30 mouse cellular contexts compared by ENCODE assay signal in genomic region chr5:140154166-140154565, GRCm38 (mm10).
"Had no signal": no experiment of that assay in that cellular context is flagged by ENCODE, and none has a peak within 500 bp of the region (broad histone marks: within the 10 kb centered on the region; RNA-seq: fewer than 3 reads in every experiment).

No protein-coding gene starts in this region.

- H3K4me2 ChIP-seq: limb, embryonic 12.5 days; limb, embryonic 13.5 days; limb, embryonic 15.5 days; liver, embryonic 11.5 days; liver, embryonic 12.5 days; liver, embryonic 13.5 days; liver, embryonic 15.5 days; lung, embryonic 14.5 days; lung, embryonic 15.5 days; midbrain, embryonic 12.5 days; midbrain, embryonic 15.5 days; neural tube, embryonic 12.5 days had no signal

- H3K27ac ChIP-seq: limb, embryonic 10.5 days; limb, embryonic 12.5 days; limb, embryonic 13.5 days; limb, embryonic 15.5 days; liver, embryonic 12.5 days; liver, embryonic 13.5 days; liver, embryonic 14.5 days; liver, embryonic 15.5 days; lung, embryonic 15.5 days; macrophage; midbrain, embryonic 10.5 days; midbrain, embryonic 12.5 days; midbrain, embryonic 15.5 days; neural tube, embryonic 12.5 days had no signal

- H3K9me3 ChIP-seq: limb, embryonic 10.5 days; limb, embryonic 13.5 days; limb, embryonic 15.5 days; liver, embryonic 12.5 days; liver, embryonic 13.5 days; liver, embryonic 15.5 days; lung, embryonic 15.5 days; midbrain, embryonic 10.5 days; midbrain, embryonic 12.5 days; midbrain, embryonic 15.5 days; neural tube, embryonic 12.5 days had no signal

- DNase-seq: left cerebral cortex, postnatal 4 days; liver; liver, embryonic 13.5 days; liver, postnatal 0 days; lung, adult 18-20 months; lung, adult 2 months; lung, embryonic 14.5 days; lung, postnatal 10 days; lung, postnatal 14 days; lung, postnatal 36 days; lung, postnatal 4 days; midbrain, embryonic 14.5 days had no signal

- H3K27me3 ChIP-seq: limb, embryonic 12.5 days; limb, embryonic 13.5 days; limb, embryonic 15.5 days; liver, embryonic 12.5 days; liver, embryonic 13.5 days; liver, embryonic 15.5 days; lung, embryonic 15.5 days; megakaryocyte, embryonic 14.5 days; midbrain, embryonic 12.5 days; midbrain, embryonic 15.5 days; neural tube, embryonic 12.5 days had no signal

- H3K4me1 ChIP-seq: limb, embryonic 15.5 days had no signal

- H3K9ac ChIP-seq: limb, embryonic 12.5 days; limb, embryonic 13.5 days; limb, embryonic 15.5 days; liver, embryonic 12.5 days; liver, embryonic 13.5 days; liver, embryonic 14.5 days; liver, embryonic 15.5 days; liver, postnatal 0 days; lung, embryonic 14.5 days; lung, embryonic 15.5 days; midbrain, embryonic 12.5 days; midbrain, embryonic 15.5 days; neural tube, embryonic 12.5 days had no signal

- ATAC-seq: liver, embryonic 12.5 days; liver, postnatal 0 days; lung, postnatal 0 days; midbrain, embryonic 15.5 days; midbrain, embryonic 16.5 days had no signal

- H3K4me3 ChIP-seq: limb, embryonic 10.5 days; limb, embryonic 12.5 days; limb, embryonic 13.5 days; limb, embryonic 15.5 days; liver, embryonic 12.5 days; liver, embryonic 13.5 days; liver, embryonic 15.5 days; lung, embryonic 15.5 days; megakaryocyte, embryonic 14.5 days; midbrain, embryonic 10.5 days; midbrain, embryonic 12.5 days; midbrain, embryonic 15.5 days; myocyte; neural tube, embryonic 12.5 days had no signal

- H3K36me3 ChIP-seq: limb, embryonic 10.5 days; limb, embryonic 12.5 days; limb, embryonic 15.5 days; liver, embryonic 12.5 days; liver, embryonic 13.5 days; liver, embryonic 15.5 days; lung, embryonic 15.5 days; midbrain, embryonic 10.5 days; midbrain, embryonic 12.5 days; midbrain, embryonic 15.5 days; neural tube, embryonic 12.5 days had no signal
